Mouse (Mus musculus) heart, postnatal 0 days (tissue): ENCODE results near the gene Lurap1.

ENCODE experiments used
- CTCF ChIP-seq: IDR thresholded peaks from 2 replicates; pipeline ENCODE4 v1.5.1; 2016; ENCODE audit warnings: antibody characterized with exemption, control low read depth, low read depth
- EP300 ChIP-seq: IDR thresholded peaks from 2 replicates; pipeline ENCODE4 v1.6.1; 2016; ENCODE audit warnings: antibody characterized with exemption, low read depth

DNA sequence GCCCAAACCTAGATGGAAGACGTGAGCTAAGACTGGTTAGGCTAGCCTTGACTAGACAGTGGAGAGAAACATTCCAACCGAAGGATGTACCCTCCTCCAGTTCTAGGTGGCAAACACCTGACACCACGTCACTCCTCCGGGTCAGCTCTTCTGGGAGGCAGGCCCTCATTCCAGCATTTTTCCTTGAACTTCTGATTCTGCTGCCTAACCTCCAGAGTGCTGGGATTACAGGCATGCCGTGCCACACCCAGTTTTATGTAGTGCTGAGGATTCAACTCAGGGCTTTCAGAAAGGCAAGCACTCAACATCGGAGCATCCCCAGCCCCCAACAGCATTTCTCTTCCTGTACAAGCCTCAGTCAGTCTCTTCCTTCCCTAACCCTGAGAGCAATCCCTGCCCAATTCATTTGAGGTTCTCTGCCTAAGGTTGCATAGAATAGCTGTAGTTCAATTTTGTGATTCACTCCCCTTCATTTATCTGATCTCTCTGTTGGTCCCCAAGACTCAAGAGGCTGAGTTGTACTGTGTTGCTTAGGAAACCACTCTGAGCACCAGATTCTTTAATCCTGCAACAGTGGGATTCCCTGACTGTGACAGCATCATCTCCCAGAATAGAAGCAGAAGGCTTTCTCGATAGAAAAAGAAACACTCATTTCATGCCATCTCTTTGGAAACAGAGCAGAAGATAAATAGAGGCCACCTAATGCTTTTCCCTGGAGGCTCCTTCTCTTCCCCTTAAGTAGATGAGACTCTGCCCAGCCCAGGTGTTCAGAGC is 10.2 kb downstream of the Lurap1 start:
- TF ChIP-seq CTCF (no peak), EP300 (no peak)
